Mouse (Mus musculus) adrenal gland, postnatal 25 days (tissue): Measurements from ENCODE around the gene Olfr702. TPM values are rescaled to one million over a fixed set of nuclear protein-coding genes. Genes with fewer than 3 reads are reported as not detected.

Experiments
- DNase-seq: peaks from one replicate; pipeline ENCODE4 v3.0.0; 2021; ENCODE audit warnings: mixed read lengths
- long read RNA-seq: library from polyadenylated mRNA; stranded (forward); transcript quantifications from one replicate; pipeline ENCODE4 v2.0.0, GENCODE M21; 2021
- total RNA-seq: library from RNA; stranded (reverse); gene quantifications from 2 replicates; pipeline ENCODE4 v1.2.3, GENCODE M21; 2021

The Olfr702 gene
- total RNA-seq: not detected in 2 replicates
- long read RNA-seq: 0 reads

GRCm38 (mm10) chr7:106833793-106834192 is at the start of gene Olfr702:
TSS of gene Olfr702 (minus strand) at chr7:106833893.
- no peak for DNase-seq

GRCm38 (mm10) chr7:106876791-106877190 is 43.1 kb upstream of the Olfr702 start, which contains the start of gene Olfr705:
TSS of gene Olfr705 (minus strand) at chr7:106876891.
- no peak for DNase-seq

- DNase-seq: no peak
These were observed 29.2 kb upstream of the Olfr702 start, which contains the start of gene Olfr704 for GRCm38 (mm10) chr7:106862885-106863284. TSS of gene Olfr704 (plus strand) at chr7:106863185.

- no peak for DNase-seq
These were observed 9.4 kb upstream of the Olfr702 start, which contains the start of gene Olfr703 for GRCm38 (mm10) chr7:106843060-106843459. TSS of gene Olfr703 (plus strand) at chr7:106843360.

GRCm38 (mm10) chr7:106818414-106818813 is 15.3 kb downstream of the Olfr702 start:
- no peak for DNase-seq

GRCm38 (mm10) chr7:106815775-106816174 is 17.9 kb downstream of the Olfr702 start:
- no peak for DNase-seq

- no peak for DNase-seq
These were observed 19.9 kb downstream of the Olfr702 start, which contains the start of gene Olfr701 for GRCm38 (mm10) chr7:106813829-106814228. TSS of gene Olfr701 (plus strand) at chr7:106814129.

- DNase-seq: no peak
These were observed 25.0 kb downstream of the Olfr702 start, which contains the start of gene Olfr700 for GRCm38 (mm10) chr7:106808734-106809133. TSS of gene Olfr700 (minus strand) at chr7:106808834.

- no peak for DNase-seq
These were observed 40.6 kb downstream of the Olfr702 start, which contains the start of gene Olfr699 for GRCm38 (mm10) chr7:106793098-106793497. TSS of gene Olfr699 (minus strand) at chr7:106793198.

GRCm38 (mm10) chr7:106788330-106788729 is 45.4 kb downstream of the Olfr702 start:
- no peak for DNase-seq

Other genes starting within 250 kb of the Olfr702 start
- gene Olfr693, start 153.3 kb downstream of the Olfr702 start, total RNA-seq: not detected in 2 replicates
- not detected in 2 replicates for gene Olfr694, start 142.1 kb downstream of the Olfr702 start, total RNA-seq
- not detected in 2 replicates for gene Olfr695, start 117.5 kb downstream of the Olfr702 start, total RNA-seq
- gene Olfr697, start 91.5 kb downstream of the Olfr702 start, total RNA-seq: not detected in 2 replicates
- not detected in 2 replicates for gene Olfr698, start 78.5 kb downstream of the Olfr702 start, total RNA-seq
- not detected in 2 replicates for gene Olfr699, start 40.7 kb downstream of the Olfr702 start, total RNA-seq
- not detected in 2 replicates for gene Olfr700, start 25.1 kb downstream of the Olfr702 start, total RNA-seq
- not detected in 2 replicates for gene Olfr701, start 19.8 kb downstream of the Olfr702 start, total RNA-seq
- not detected in 2 replicates for gene Olfr703, start 9.5 kb upstream of the Olfr702 start, total RNA-seq
- gene Olfr704, start 29.3 kb upstream of the Olfr702 start, total RNA-seq: not detected in 2 replicates
- not detected in 2 replicates for gene Olfr705, start 43.0 kb upstream of the Olfr702 start, total RNA-seq
- not detected in 2 replicates for gene Olfr706, start 54.3 kb upstream of the Olfr702 start, total RNA-seq
- not detected in 2 replicates for gene Olfr707, start 67.3 kb upstream of the Olfr702 start, total RNA-seq
- not detected in 2 replicates for gene Olfr1532-ps1, start 74.1 kb upstream of the Olfr702 start, total RNA-seq
- 0.06 TPM in 1 of 2 replicates, not detected in the other for gene Olfr709-ps1, start 98.3 kb upstream of the Olfr702 start, total RNA-seq
- gene Olfr710, start 114.4 kb upstream of the Olfr702 start, total RNA-seq: not detected in 2 replicates
- not detected in 2 replicates for gene Olfr6, start 130.0 kb upstream of the Olfr702 start, total RNA-seq
- not detected in 2 replicates for gene Olfr711, start 141.6 kb upstream of the Olfr702 start, total RNA-seq
- gene Olfr2, start 172.2 kb upstream of the Olfr702 start, total RNA-seq: not detected in 2 replicates
- not detected in 2 replicates for gene Olfr713, start 197.3 kb upstream of the Olfr702 start, total RNA-seq
- not detected in 2 replicates for gene Olfr714, start 237.1 kb upstream of the Olfr702 start, total RNA-seq